Mouse (Mus musculus): ENCODE results near the gene Fhl3. TPM values are rescaled to one million over a fixed set of nuclear protein-coding genes. Genes with fewer than 3 reads are reported as not detected.
A peak's percentile ranks its signal among the peaks of the same experiment; 100 is the strongest.
"Not testable (repeated sequence)": the region's sequence is repeated elsewhere in the genome, so short reads cannot be mapped to it uniquely, and the experiment has no call there.

The Fhl3 gene
- total RNA-seq, 4 experiments from 2014 or later, result 1.6 to 2.9 (median 2.0) TPM

GRCm38 (mm10) chr4:124683474-124683873 is 17.0 kb upstream of the Fhl3 start:
- DNase-seq (ENCODE audit: low spot score in 2 of 2), result no peak

- no peak for DNase-seq (ENCODE audit: low spot score in 2 of 2)
These were observed 15.5 kb upstream of the Fhl3 start for GRCm38 (mm10) chr4:124685004-124685403.

- DNase-seq (ENCODE audit: low spot score in 2 of 2), result no peak
These were observed 15.0 kb upstream of the Fhl3 start for GRCm38 (mm10) chr4:124685453-124685852.

GRCm38 (mm10) chr4:124685897-124686402 is 14.6 kb upstream of the Fhl3 start:
- no peak for DNase-seq (ENCODE audit: low spot score in 2 of 2)

- no peak for DNase-seq (ENCODE audit: low spot score in 2 of 2)
These were observed 9.0 kb upstream of the Fhl3 start for GRCm38 (mm10) chr4:124691455-124691854.

- DNase-seq (ENCODE audit: low spot score in 2 of 2), result no peak
These were observed 8.1 kb upstream of the Fhl3 start for GRCm38 (mm10) chr4:124692416-124692861.

- peak; percentile 85 for DNase-seq (ENCODE audit: low spot score in 2 of 2)
These were observed 7.2 kb upstream of the Fhl3 start, which contains the start of gene Utp11 for GRCm38 (mm10) chr4:124693135-124693894. Utp11 (minus strand) TSS chr4:124693600.

GRCm38 (mm10) chr4:124694572-124694971 is 5.9 kb upstream of the Fhl3 start:
- no peak for DNase-seq (ENCODE audit: low spot score in 2 of 2)

- no peak for DNase-seq (ENCODE audit: low spot score in 2 of 2)
These were observed 4.5 kb upstream of the Fhl3 start for GRCm38 (mm10) chr4:124695786-124696516.

GRCm38 (mm10) chr4:124699791-124700190 is 710 bp upstream of the Fhl3 start:
- no peak for DNase-seq (ENCODE audit: low spot score in 2 of 2)

GRCm38 (mm10) chr4:124701052-124701845 is 748 bp downstream of the Fhl3 start:
- DNase-seq (ENCODE audit: low spot score in 2 of 2), result no peak

- DNase-seq (ENCODE audit: low spot score in 2 of 2), result no peak
These were observed 1.4 kb downstream of the Fhl3 start for GRCm38 (mm10) chr4:124701916-124702315.

GRCm38 (mm10) chr4:124703406-124703805 is 2.9 kb downstream of the Fhl3 start:
- DNase-seq (ENCODE audit: low spot score in 2 of 2), result no peak

GRCm38 (mm10) chr4:124703881-124704796 is 3.6 kb downstream of the Fhl3 start:
- DNase-seq (ENCODE audit: low spot score in 2 of 2), result no peak

GRCm38 (mm10) chr4:124704797-124705474 is 4.4 kb downstream of the Fhl3 start:
- DNase-seq (ENCODE audit: low spot score in 2 of 2), result no peak

GRCm38 (mm10) chr4:124705661-124706269 is 5.3 kb downstream of the Fhl3 start:
- no peak for DNase-seq (ENCODE audit: low spot score in 2 of 2)

GRCm38 (mm10) chr4:124707381-124708199 is 7.1 kb downstream of the Fhl3 start:
- DNase-seq (ENCODE audit: low spot score in 2 of 2), result not testable (repeated sequence)

GRCm38 (mm10) chr4:124708200-124708517 is 7.7 kb downstream of the Fhl3 start:
- not testable (repeated sequence) for DNase-seq (ENCODE audit: low spot score in 2 of 2)

Data from layer of hippocampus, adult 8-10 months (tissue).